Mouse (Mus musculus): Measurements from ENCODE around the gene Trappc1. TPM values are rescaled to one million over a fixed set of nuclear protein-coding genes. Genes with fewer than 3 reads are reported as not detected.

Gene Trappc1
- polyA plus RNA-seq, 1 experiment from 2014 or later = 71.5 TPM

DNA sequence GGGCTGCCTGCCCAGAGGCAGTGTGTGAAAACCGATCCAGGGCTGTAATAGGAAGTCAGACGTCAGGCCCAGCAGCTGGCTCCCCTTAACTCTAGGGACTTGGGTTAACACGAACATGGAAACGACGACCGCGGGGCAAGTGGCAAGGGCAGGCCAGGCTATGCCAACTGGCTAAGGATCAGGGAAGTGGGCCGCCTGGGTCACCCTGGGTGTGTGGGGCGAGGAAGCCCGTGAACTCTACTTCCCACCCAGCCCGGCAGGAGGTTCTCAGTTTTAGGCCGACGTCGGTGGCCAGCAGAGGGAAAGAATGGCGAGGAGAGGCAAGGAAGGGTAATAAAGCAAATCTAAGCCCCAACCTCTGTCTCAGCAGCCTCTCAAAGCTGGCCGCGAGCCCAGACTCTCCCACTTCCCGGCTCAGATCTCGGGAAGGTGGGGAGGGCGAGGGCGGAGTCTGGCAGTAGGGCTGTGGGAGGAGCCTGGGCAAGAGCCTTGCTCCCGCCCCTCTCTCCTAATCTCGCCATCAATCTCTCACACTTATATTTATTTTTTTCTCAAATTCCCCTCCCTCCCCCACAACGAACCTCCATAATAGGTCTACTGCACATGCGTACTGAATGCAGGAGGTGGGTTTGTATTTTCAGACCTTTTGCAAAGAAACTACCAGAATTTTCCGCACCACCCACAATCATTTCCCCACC is 42.5 kb downstream of the Trappc1 start:
- peak; percentile 89 for DNase-seq
- TF ChIP-seq CTCF (IDR thresholded peaks at IDR 0.05; ENCODE audit: low read depth) (no peak), EP300 (IDR thresholded peaks at IDR 0.05; ENCODE audit: low read depth) (no peak)
- H3K9ac ChIP-seq (replicated peaks) = peak overlapping the region; percentile 92
- peak overlapping the region; percentile 87 for H3K4me2 ChIP-seq (ENCODE audit: low read depth, low read length)
- H3K27me3 ChIP-seq (ENCODE audit: insufficient read depth, low read length) = peaks cover 20% of the 10 kb centered on the region
- H3K36me3 ChIP-seq (replicated peaks; ENCODE audit: insufficient read depth, low read length) = peaks cover 7% of the 10 kb centered on the region; the same call in 1 of the 2 replicates
- H3K4me3 ChIP-seq (ENCODE audit: low read depth, low read length) = peak overlapping the region; percentile 83
- WGBS (ENCODE audit: insufficient replicate concordance) = under 1% methylated on average over 26 of the region's 26 CpGs
- peak; percentile 48 for ATAC-seq
- peak overlapping the region; percentile 91 for H3K27ac ChIP-seq (ENCODE audit: low read depth)
- peaks cover 43% of the 10 kb centered on the region for H3K4me1 ChIP-seq (ENCODE audit: insufficient read depth)
- no peaks in the 10 kb centered on the region for H3K9me3 ChIP-seq (ENCODE audit: low read length)

DNA sequence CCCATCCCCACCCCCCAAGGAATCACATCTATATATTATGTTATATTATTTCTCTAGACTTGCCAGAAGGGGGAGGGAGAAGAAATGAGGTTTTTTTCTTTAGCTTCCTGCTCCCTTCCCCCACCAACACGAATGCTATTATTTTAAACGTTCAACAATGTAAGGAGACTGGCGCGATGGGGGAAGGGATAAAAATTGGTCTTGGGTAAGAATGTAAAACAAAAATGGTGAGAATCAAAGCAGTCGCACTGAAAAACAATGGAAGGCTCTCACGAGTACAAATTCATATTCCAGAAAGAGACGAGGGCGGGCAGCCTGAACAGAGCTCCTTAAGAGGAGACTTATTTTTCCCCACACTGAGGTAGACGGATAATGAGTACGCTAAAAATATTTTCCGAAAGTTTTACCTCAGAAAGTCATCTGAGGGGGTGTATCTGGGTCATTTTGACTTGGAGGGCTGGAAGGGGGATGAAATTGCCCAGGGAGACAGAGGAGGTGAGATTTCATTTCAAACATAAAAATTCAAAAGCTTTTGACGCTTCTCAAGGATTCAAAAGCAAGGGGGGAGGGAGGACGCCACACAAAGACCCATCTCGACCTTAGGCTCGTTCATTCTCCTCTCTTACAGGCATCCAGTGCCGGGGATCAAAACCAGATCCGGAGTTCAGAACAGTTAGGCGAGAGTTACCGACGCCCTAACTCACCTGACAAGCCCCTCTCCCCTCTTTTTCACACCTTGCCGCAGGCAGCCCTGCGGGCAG is 43.3 kb downstream of the Trappc1 start:
- Histone ChIP-seq H3K27ac (ENCODE audit: low read depth) (peak overlapping the region; percentile 91), H3K4me1 (ENCODE audit: insufficient read depth) (peaks cover 43% of the 10 kb centered on the region), H3K36me3 (replicated peaks; ENCODE audit: insufficient read depth, low read length) (no peaks in the 10 kb centered on the region), H3K4me2 (ENCODE audit: low read depth, low read length) (peak overlapping the region; percentile 87), H3K27me3 (ENCODE audit: insufficient read depth, low read length) (peaks cover 20% of the 10 kb centered on the region), H3K9ac (replicated peaks) (peak overlapping the region; percentile 92), H3K4me3 (ENCODE audit: low read depth, low read length) (peak overlapping the region; percentile 83), H3K9me3 (ENCODE audit: low read length) (no peaks in the 10 kb centered on the region)
- no peak for DNase-seq
- no peak for ATAC-seq
- under 1% methylated on average over 22 of the region's 22 CpGs for WGBS (ENCODE audit: insufficient replicate concordance)
- TF ChIP-seq CTCF (IDR thresholded peaks at IDR 0.05; ENCODE audit: low read depth) (no peak), EP300 (IDR thresholded peaks at IDR 0.05; ENCODE audit: low read depth) (no peak)

DNA sequence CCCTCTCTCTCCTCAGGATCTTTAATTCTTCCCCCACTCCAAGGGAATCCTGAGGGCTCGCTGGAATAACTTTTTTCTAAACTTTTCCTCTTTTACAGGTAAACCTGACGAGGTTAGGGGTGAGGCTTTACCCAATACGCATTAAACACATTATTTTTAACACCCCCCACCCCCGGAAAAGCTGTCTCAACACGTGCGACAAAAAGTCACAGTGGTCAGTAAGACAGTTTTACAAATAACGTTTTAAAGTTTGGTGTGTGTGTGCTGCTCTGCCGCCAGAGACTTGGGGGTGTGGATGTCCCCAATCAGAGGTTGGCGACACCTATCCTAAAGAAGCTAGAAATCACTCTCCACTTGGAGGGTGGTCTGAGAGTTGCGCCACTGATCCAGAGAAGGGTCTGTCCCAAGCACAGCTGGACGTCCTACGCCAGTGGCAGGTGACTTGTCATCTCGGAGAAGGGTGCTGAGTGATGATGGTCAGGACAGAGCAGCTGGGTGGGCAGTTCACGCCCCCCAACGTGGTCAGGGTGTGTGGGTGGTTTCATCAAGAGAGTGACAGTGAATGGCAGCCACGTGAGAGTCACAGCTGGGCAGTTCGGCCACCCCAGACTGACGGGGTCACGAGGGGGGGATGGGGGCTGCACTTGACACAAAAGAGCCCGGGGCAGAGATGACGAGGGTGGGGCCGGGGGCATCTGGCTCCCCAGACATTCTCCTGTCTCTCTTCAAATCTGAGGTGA is 44.0 kb downstream of the Trappc1 start:
- peak overlapping the region; percentile 91 for H3K27ac ChIP-seq (ENCODE audit: low read depth)
- ATAC-seq (no peak), DNase-seq (peak; percentile 49)
- peak overlapping the region; percentile 83 for H3K4me3 ChIP-seq (ENCODE audit: low read depth, low read length)
- TF ChIP-seq EP300 (IDR thresholded peaks at IDR 0.05; ENCODE audit: low read depth) (no peak), CTCF (IDR thresholded peaks at IDR 0.05; ENCODE audit: low read depth) (no peak)
- H3K36me3 ChIP-seq (replicated peaks; ENCODE audit: insufficient read depth, low read length) = no peaks in the 10 kb centered on the region
- H3K4me1 ChIP-seq (ENCODE audit: insufficient read depth) = peaks cover 48% of the 10 kb centered on the region
- no peaks in the 10 kb centered on the region for H3K9me3 ChIP-seq (ENCODE audit: low read length)
- H3K4me2 ChIP-seq (ENCODE audit: low read depth, low read length) = peak overlapping the region; percentile 87
- H3K9ac ChIP-seq (replicated peaks) = peak overlapping the region; percentile 92
- WGBS (ENCODE audit: insufficient replicate concordance) = 2% methylated on average over 22 of the region's 22 CpGs
- H3K27me3 ChIP-seq (ENCODE audit: insufficient read depth, low read length) = peaks cover 20% of the 10 kb centered on the region

DNA sequence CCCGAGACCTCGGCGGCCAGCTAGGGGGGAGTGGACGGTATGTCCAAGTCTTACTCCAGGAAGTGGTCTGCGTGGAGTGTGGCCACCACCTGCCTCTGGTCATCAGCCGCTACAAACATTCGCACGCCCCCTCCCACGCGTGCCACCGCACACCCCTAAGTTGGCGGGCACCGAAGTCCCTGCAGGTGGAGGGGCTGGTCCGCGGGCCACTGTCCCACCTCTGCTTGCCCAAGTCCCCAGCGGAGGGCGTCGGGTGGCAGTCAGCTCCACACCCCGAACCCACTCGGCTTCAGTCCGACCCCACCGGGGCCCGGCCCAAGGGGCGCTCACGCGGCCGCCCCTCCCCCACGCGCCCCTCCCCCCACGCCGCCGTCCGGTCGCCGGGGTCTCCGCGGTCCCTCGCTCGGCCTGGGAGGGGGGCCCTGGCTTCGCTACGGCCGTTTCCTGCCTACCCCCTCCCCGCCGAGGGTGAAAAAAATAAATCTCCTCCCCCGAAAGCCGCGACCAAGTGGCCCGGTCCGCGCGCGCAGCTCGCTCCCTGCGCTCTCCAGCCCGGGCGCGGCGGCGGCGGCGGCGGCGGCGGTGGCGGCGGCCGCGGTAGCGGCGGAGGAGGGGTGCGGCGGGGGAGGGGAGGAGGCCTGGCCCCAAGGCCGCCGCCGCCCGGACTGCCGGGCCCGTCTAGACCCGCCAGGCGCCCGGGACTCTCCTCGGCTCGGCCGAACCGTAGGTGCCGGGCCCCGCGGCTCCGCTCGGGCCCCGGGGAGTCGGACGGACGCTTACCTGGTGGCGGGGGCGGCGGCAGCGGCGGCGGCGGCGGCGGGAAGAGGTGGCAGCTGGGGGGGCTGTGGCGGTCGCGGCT is 44.8 kb downstream of the Trappc1 start:
- peak; percentile 11; the same call in 1 of the 2 replicates for ATAC-seq
- TF ChIP-seq CTCF (IDR thresholded peaks at IDR 0.05; ENCODE audit: low read depth) (no peak), EP300 (IDR thresholded peaks at IDR 0.05; ENCODE audit: low read depth) (no peak)
- Histone ChIP-seq H3K27ac (ENCODE audit: low read depth) (peak overlapping the region; percentile 91), H3K9ac (replicated peaks) (peak overlapping the region; percentile 92), H3K9me3 (ENCODE audit: low read length) (no peaks in the 10 kb centered on the region), H3K36me3 (replicated peaks; ENCODE audit: insufficient read depth, low read length) (no peaks in the 10 kb centered on the region), H3K27me3 (ENCODE audit: insufficient read depth, low read length) (peaks cover 20% of the 10 kb centered on the region), H3K4me3 (ENCODE audit: low read depth, low read length) (peak overlapping the region; percentile 83), H3K4me1 (ENCODE audit: insufficient read depth) (peaks cover 52% of the 10 kb centered on the region), H3K4me2 (ENCODE audit: low read depth, low read length) (peak overlapping the region; percentile 87)
- DNase-seq = peak; percentile 63
- WGBS (ENCODE audit: insufficient replicate concordance) = under 1% methylated on average over 39 of the region's 106 CpGs

DNA sequence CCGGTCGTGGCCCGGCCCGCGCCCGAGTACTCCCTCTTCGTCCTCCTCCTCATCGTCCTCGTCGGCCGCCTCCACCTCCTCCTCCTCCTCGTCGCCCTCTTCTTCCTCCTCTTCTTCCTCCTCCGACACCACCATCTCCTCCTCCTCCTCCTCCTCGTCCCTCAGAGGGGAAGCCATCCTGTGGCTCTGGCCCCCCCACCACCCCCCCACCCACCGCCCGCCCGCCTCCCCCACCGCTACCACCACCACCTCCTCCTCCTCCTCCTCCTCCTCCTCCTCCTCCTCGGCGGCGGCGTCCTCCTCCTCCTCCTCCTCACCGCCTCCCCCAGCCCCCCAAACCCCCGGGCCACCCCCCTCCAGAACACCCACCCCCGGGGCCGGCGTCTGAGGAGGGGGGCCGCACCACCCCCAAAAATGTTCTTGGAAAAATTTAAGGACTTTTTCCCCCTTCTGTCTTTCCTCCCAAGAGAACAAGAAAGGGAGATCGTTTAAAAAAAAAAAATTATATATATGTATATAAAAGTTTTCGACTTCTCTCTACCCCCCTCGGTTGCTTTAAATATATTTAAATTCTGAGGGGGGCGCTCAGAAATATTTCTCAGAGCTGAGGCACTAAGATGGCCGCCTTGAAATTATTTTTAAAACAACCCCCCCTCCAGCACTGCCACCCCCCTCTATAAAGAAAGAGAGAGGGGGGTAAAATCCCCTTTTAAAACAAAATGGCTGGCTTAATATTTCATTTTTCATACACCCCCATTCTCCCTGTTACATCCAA is 45.6 kb downstream of the Trappc1 start, which contains the start of gene Chd3:
Gene Chd3 (minus strand): TSS at position 192 of the 775 bp plus-strand sequence.
- Histone ChIP-seq H3K27ac (ENCODE audit: low read depth) (peak within 1 kb of the TSS; percentile 91), H3K27me3 (ENCODE audit: insufficient read depth, low read length) (peaks cover 20% of the 10 kb centered on the region), H3K36me3 (replicated peaks; ENCODE audit: insufficient read depth, low read length) (no peaks in the 10 kb centered on the region), H3K4me1 (ENCODE audit: insufficient read depth) (peaks cover 51% of the 10 kb centered on the region), H3K4me3 (ENCODE audit: low read depth, low read length) (peak within 1 kb of the TSS; percentile 83), H3K9me3 (ENCODE audit: low read length) (no peaks in the 10 kb centered on the region), H3K4me2 (ENCODE audit: low read depth, low read length) (peak within 1 kb of the TSS; percentile 87), H3K9ac (replicated peaks) (peak within 1 kb of the TSS; percentile 92)
- 6% methylated on average over 24 of the region's 34 CpGs for WGBS (ENCODE audit: insufficient replicate concordance)
- no peak for TF ChIP-seq EP300 (IDR thresholded peaks at IDR 0.05; ENCODE audit: low read depth)
- TF ChIP-seq CTCF (IDR thresholded peaks at IDR 0.05; ENCODE audit: low read depth) = no peak
- DNase-seq (no peak), ATAC-seq (no peak)
